Mouse (Mus musculus) liver, postnatal 0 days (tissue): ENCODE measurements around the gene Jmjd8. TPM values are rescaled to one million over a fixed set of nuclear protein-coding genes. Genes with fewer than 3 reads are reported as not detected.

ENCODE experiments used
- ATAC-seq: fragments of 200-750 bp; cut with Nextera tagmentation; 2 replicates; pipeline ENCODE4 v1.8.0; 2017; ENCODE audit warnings: mild to moderate bottlenecking, moderate library complexity
- DNase-seq: peaks from one replicate; pipeline ENCODE4 v3.0.0-alpha.2; 2016
- H3K27ac ChIP-seq: fragments of 300-500 bp; sonication (generic); 2 replicates; pipeline ENCODE4 v1.5.1; 2014; ENCODE audit warnings: antibody characterized with exemption, moderate library complexity, mild to moderate bottlenecking, low read depth
- H3K27me3 ChIP-seq: fragments of 300-500 bp; sonication (generic); 2 replicates; pipeline ENCODE4 v1.6.1; 2014; ENCODE audit warnings: low read length, control low read depth, mixed read lengths; ENCODE audit not compliant: insufficient read depth
- H3K36me3 ChIP-seq: fragments of 300-500 bp; sonication (generic); replicated peaks from 2 replicates; pipeline ENCODE4 v1.6.1; 2014; ENCODE audit warnings: mild to moderate bottlenecking, control low read depth, low read length, moderate library complexity, mixed read lengths; ENCODE audit not compliant: insufficient read depth
- H3K4me1 ChIP-seq: fragments of 300-500 bp; sonication (generic); 2 replicates; pipeline ENCODE4 v1.6.1; 2014; ENCODE audit warnings: antibody characterized with exemption, mild to moderate bottlenecking, control low read depth; ENCODE audit not compliant: insufficient read depth
- H3K4me2 ChIP-seq: fragments of 300-500 bp; sonication (generic); 2 replicates; pipeline ENCODE4 v1.6.1; 2014; ENCODE audit warnings: low read depth, mild to moderate bottlenecking, low read length, moderate library complexity, mixed read lengths
- H3K4me3 ChIP-seq: fragments of 300-500 bp; sonication (generic); 2 replicates; pipeline ENCODE4 v1.5.1; 2014; ENCODE audit warnings: low read depth, low read length
- H3K9ac ChIP-seq: fragments of 300-500 bp; sonication (generic); replicated peaks from 2 replicates; pipeline ENCODE4 v1.6.1; 2014; ENCODE audit warnings: mild to moderate bottlenecking, moderate library complexity
- H3K9me3 ChIP-seq: fragments of 300-500 bp; sonication (generic); 2 replicates; pipeline ENCODE4 v1.6.1; 2016; ENCODE audit warnings: mild to moderate bottlenecking, control low read depth, low read length, mixed read lengths
- CTCF ChIP-seq: sonication (generic); IDR thresholded peaks from 2 replicates; pipeline ENCODE4 v1.5.1; 2016; ENCODE audit warnings: antibody characterized with exemption, low read depth
- EP300 ChIP-seq: IDR thresholded peaks from 2 replicates; pipeline ENCODE4 v1.6.1; 2016; ENCODE audit warnings: antibody characterized with exemption, low read depth, mild to moderate bottlenecking
- WGBS: fragments of 180-500 bp; shearing (Covaris S2); extraction: QIAGEN DNeasy Blood & Tissue Kit; methylation state at CpG from one replicate; pipeline ENCODE4 v1.1.7; 2014; ENCODE audit not compliant: insufficient replicate concordance; 5-methylcytosine and 5-hydroxymethylcytosine counted together
- polyA plus RNA-seq: library from polyadenylated mRNA; unstranded; fragments of >200 nt; fragmentation: Nextera tagmentation; extraction: Ambion mirVana; gene quantifications from 2 replicates; pipeline ENCODE4 v1.2.1, GENCODE M21; 2015

Jmjd8 gene
- polyA plus RNA-seq, 1 experiment from 2014 or later = 13.8 TPM

DNA sequence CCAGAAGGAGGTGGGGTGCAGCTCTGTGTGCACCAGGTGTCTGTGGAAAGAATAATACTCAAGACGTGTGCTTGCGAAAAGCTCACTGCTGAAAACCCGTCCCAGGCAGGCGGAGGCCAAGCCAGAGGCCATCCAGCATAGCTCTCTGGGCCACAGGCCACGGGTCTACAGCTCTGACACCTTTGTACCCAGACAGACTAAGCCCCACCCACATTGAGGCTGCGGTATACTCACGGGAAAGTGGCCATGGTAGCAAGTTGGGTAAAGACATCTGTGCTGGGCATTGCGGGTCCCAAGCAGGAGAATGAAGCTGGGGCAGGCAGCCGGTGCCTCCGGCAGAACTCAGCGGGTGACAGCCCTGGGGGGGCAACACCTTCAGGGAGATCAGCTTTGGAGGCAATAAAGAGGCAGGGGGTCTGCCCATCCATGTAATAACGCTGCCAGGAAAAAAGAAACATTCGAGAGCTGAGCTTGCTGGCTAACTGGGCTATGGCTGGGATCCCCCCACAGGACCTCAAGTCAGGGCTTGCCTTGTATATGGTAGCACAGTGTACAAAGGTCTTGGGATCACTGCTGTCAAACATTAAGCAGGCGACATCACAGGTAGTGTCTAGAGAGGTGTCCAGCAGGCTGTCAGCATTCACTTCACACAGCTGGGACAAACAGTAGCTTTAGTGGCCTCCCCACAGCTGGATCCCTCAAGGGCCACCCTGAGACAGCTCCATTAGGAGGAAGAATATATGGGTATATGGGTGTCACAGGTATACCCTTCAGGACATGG lies 11.0 kb downstream of the Jmjd8 start:
- Histone ChIP-seq H3K9ac (no peak overlapping the region), H3K9me3 (no peaks in the 10 kb centered on the region), H3K4me3 (no peak overlapping the region), H3K4me2 (0 out of 2 replicates have a peak overlapping the region, but pooled peaks have one; percentile 38), H3K4me1 (peaks cover 43% of the 10 kb centered on the region), H3K27ac (peak overlapping the region; percentile 82), H3K36me3 (peaks cover 44% of the 10 kb centered on the region), H3K27me3 (no peaks in the 10 kb centered on the region)
- TF ChIP-seq EP300 (no peak), CTCF (no peak)
- DNase-seq = no peak
- ATAC-seq = peak; percentile 67
- 70% methylated on average over 14 of the region's 14 CpGs for WGBS

DNA sequence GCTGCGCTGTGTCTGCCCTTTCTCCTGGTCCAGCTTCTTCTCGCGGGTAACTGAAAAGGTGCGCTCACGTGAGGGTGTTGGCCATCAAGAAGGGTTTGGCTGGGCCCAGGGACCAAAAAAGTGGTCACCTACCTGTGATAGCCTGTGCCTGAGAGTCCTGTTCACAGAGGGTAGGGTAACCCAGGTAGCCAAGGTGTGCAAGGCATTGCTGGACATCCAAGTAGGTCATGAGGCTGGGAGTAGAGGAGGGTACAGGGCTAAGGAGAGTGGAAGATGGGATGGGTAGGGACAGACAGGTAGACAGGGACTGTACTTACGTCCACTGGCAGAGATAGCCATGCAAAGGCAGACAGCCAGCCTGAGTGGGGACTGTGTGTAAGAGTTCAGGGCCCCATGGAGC lies 11.9 kb downstream of the Jmjd8 start:
- ATAC-seq (no peak), DNase-seq (no peak)
- Histone ChIP-seq H3K9ac (no peak overlapping the region), H3K4me1 (peaks cover 39% of the 10 kb centered on the region), H3K27me3 (no peaks in the 10 kb centered on the region), H3K4me2 (no peak overlapping the region), H3K36me3 (peaks cover 44% of the 10 kb centered on the region), H3K9me3 (no peaks in the 10 kb centered on the region), H3K27ac (no peak overlapping the region), H3K4me3 (no peak overlapping the region)
- 91% methylated on average over 6 of the region's 6 CpGs for WGBS
- TF ChIP-seq CTCF = no peak
- no peak for TF ChIP-seq EP300

DNA sequence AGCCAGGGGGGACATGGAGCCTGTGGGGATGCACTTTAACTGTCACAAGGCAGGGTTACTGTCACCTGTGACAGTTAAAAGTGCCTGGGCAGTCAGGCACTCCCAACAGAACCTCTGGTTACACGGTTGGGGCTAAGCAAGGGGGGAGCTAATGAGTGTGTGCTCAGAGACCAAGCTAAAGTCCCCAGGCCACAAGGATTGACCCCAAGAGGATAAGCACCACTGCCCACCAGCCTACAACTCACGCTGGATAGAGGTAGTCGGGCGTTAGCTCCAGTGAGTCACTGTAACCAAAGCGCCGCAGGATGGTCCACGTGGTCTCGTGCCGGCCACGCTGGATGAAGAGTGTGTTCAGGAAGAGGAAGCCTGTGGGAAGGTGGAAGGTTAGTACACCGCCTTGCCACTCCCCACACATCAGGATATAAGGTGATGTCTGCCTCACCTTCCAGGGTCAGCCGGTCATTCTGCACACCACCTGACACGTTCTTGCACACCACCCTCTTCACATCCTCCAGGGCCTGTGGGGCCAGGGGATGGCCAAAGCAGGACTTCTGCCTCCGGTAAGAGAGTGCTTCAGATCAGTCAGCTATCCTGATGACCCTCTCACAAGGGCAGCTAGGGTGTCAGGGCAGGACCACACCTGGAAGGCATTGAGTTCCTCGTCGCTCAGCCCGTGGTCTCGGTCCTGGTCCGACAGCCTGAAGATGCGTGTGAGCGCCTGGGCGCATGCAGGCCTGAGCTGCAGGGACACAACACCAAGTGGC lies 12.6 kb downstream of the Jmjd8 start, which contains the start of gene Gm20683:
TSS of gene Gm20683 (minus strand) at position 647 of the 764 bp plus-strand sequence.
- Histone ChIP-seq H3K4me2 (no peak within 1 kb of the TSS), H3K9ac (no peak within 1 kb of the TSS), H3K4me3 (no peak within 1 kb of the TSS), H3K9me3 (no peaks in the 10 kb centered on the region), H3K27me3 (no peaks in the 10 kb centered on the region), H3K27ac (no peak within 1 kb of the TSS), H3K4me1 (peaks cover 35% of the 10 kb centered on the region), H3K36me3 (peaks cover 44% of the 10 kb centered on the region)
- 93% methylated on average over 22 of the region's 22 CpGs for WGBS
- DNase-seq (no peak), ATAC-seq (no peak)
- TF ChIP-seq EP300 (no peak), CTCF (no peak)

DNA sequence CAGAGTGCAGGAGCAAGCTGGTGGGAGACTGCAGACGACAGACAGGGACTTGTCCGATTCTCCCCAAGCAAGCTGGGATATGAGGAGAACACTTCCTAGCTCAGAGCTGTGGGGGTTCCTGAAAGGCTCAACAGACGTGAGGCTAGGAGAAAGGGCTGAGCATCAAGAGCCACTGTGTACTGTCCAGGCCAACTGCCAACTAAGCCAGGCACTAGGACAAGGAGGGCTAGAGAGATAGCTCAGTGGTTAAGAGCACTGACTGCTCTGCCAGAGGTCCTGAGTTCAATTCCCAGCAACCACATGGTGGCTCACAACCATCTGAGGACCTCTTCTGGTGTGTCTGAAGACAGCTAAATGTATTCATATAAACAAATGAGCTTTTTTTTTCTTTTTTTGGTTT lies 13.8 kb downstream of the Jmjd8 start:
- Histone ChIP-seq H3K27ac (no peak overlapping the region), H3K9ac (no peak overlapping the region), H3K36me3 (peaks cover 44% of the 10 kb centered on the region), H3K4me3 (no peak overlapping the region), H3K9me3 (no peaks in the 10 kb centered on the region), H3K4me2 (no peak overlapping the region), H3K4me1 (peaks cover 24% of the 10 kb centered on the region), H3K27me3 (no peaks in the 10 kb centered on the region)
- TF ChIP-seq EP300 = no peak
- TF ChIP-seq CTCF = no peak
- 74% methylated on average over 3 of the region's 3 CpGs for WGBS
- DNase-seq = no peak
- no peak for ATAC-seq

DNA sequence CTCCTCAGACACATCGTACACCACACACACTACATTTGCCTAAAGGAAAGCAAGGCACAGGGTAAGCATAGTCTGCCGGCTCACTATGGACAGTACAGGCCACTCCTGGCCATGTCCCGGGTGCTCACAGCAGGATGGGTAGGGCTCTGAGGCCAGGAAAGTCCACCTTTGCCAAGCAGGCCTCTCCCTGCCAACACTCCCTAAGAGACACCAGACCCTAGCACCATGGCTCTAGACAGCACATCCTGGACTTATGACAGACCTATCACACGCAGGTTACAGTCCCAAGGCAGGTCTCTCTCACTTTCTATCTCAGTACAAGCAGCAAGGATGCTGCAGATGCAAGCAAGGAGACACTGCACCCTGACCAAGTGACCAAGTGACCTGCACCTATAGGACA lies 14.5 kb downstream of the Jmjd8 start:
- peak overlapping the region; percentile 20; the same call in 1 of the 2 replicates for H3K27ac ChIP-seq
- H3K4me1 ChIP-seq = peaks cover 24% of the 10 kb centered on the region
- no peak for DNase-seq
- ATAC-seq = no peak
- TF ChIP-seq EP300 (no peak), CTCF (no peak)
- H3K4me2 ChIP-seq = peak overlapping the region; percentile 89
- 85% methylated on average over 4 of the region's 4 CpGs for WGBS
- peak overlapping the region; percentile 86; the same call in 1 of the 2 replicates for H3K4me3 ChIP-seq
- H3K9me3 ChIP-seq = no peaks in the 10 kb centered on the region
- peaks cover 42% of the 10 kb centered on the region for H3K36me3 ChIP-seq
- H3K27me3 ChIP-seq = no peaks in the 10 kb centered on the region
- peak overlapping the region; percentile 88 for H3K9ac ChIP-seq
